Mouse (Mus musculus) small intestine, adult 2 months (tissue): ENCODE measurements around the gene Wdr24. TPM values are rescaled to one million over a fixed set of nuclear protein-coding genes. Genes with fewer than 3 reads are reported as not detected.

Source experiments
- H3K27ac ChIP-seq: fragments of 200-500 bp; 2 replicates; pipeline ENCODE4 v1.5.1; 2012; ENCODE audit warnings: low read depth, low read length, control low read depth, inconsistent platforms; ENCODE audit not compliant: insufficient read depth
- H3K27me3 ChIP-seq: fragments of 200-500 bp; 2 replicates; pipeline ENCODE4 v1.6.1; 2012; ENCODE audit warnings: mild to moderate bottlenecking, moderate library complexity, low read length, inconsistent platforms; ENCODE audit not compliant: control insufficient read depth, insufficient read depth
- H3K36me3 ChIP-seq: fragments of 200-500 bp; 2 replicates; pipeline ENCODE4 v1.6.1; 2012; ENCODE audit warnings: mild to moderate bottlenecking, low read length, control low read depth, inconsistent platforms; ENCODE audit not compliant: control insufficient read depth, insufficient read depth
- H3K4me1 ChIP-seq: fragments of 200-500 bp; 2 replicates; pipeline ENCODE4 v1.6.1; 2012; ENCODE audit warnings: low read length, inconsistent platforms, mixed read lengths; ENCODE audit not compliant: control insufficient read depth, insufficient read depth, insufficient read length
- H3K4me3 ChIP-seq: fragments of 200-500 bp; 2 replicates; pipeline ENCODE4 v1.5.1; 2012; ENCODE audit warnings: low read depth, mild to moderate bottlenecking, control low read depth, inconsistent platforms, low read length, moderate library complexity
- CTCF ChIP-seq: fragments of 200-500 bp; IDR thresholded peaks from 2 replicates; pipeline ENCODE4 v1.5.1; 2012; ENCODE audit warnings: low read depth, mild to moderate bottlenecking, control low read depth, inconsistent platforms, low read length, moderate library complexity, mixed read lengths; ENCODE audit not compliant: insufficient replicate concordance, insufficient read length; ENCODE audit errors: extremely low read depth
- POLR2A ChIP-seq: fragments of 200-500 bp; IDR thresholded peaks from 2 replicates; pipeline ENCODE4 v1.6.1; 2012; ENCODE audit warnings: low read depth, mild to moderate bottlenecking, control low read depth, inconsistent platforms, low read length, moderate library complexity
- WGBS: fragments of 180-500 bp; shearing (Covaris S2); methylation state at CpG from one replicate; pipeline ENCODE4 v1.1.7; 2018; 5-methylcytosine and 5-hydroxymethylcytosine counted together
- polyA plus RNA-seq: library from polyadenylated mRNA; depleted of rRNA; stranded (reverse); fragments of >200 nt; gene quantifications from 2 replicates; pipeline ENCODE4 v1.2.3, GENCODE M21; 2012

The Wdr24 gene
- polyA plus RNA-seq, 1 experiment, result 40.0 TPM

GRCm38 (mm10) chr17:25864311-25864710, 40.9 kb downstream of the Wdr24 start:
- Histone ChIP-seq H3K36me3 (no peaks in the 10 kb centered on the region), H3K27me3 (no peaks in the 10 kb centered on the region), H3K4me1 (peaks cover 45% of the 10 kb centered on the region), H3K27ac (peak overlapping the region; percentile 44), H3K4me3 (no peak overlapping the region)
- no peak for TF ChIP-seq POLR2A
- 77% methylated on average over 14 of the region's 14 CpGs for WGBS

- Histone ChIP-seq H3K36me3 (no peaks in the 10 kb centered on the region), H3K27me3 (no peaks in the 10 kb centered on the region), H3K4me1 (peaks cover 45% of the 10 kb centered on the region), H3K27ac (peak overlapping the region; percentile 44; the same call in 1 of the 2 replicates), H3K4me3 (peak overlapping the region; percentile 39)
- TF ChIP-seq CTCF (no peak), POLR2A (peak; percentile 26; the same call in 1 of the 2 replicates)
- WGBS, result 43% methylated on average over 11 of the region's 11 CpGs
Measured at GRCm38 (mm10) chr17:25865288-25865687, 41.9 kb downstream of the Wdr24 start.

- TF ChIP-seq CTCF (no peak), POLR2A (no peak)
- no peak overlapping the region for H3K27ac ChIP-seq
- WGBS, result 74% methylated on average over 3 of the region's 3 CpGs
- peaks cover 39% of the 10 kb centered on the region for H3K4me1 ChIP-seq
- no peaks in the 10 kb centered on the region for H3K36me3 ChIP-seq
- H3K27me3 ChIP-seq, result no peaks in the 10 kb centered on the region
- H3K4me3 ChIP-seq, result no peak overlapping the region
Measured at GRCm38 (mm10) chr17:25866172-25866571, 42.7 kb downstream of the Wdr24 start.

GRCm38 (mm10) chr17:25867509-25867835, 44.0 kb downstream of the Wdr24 start:
- 7% methylated on average over 7 of the region's 7 CpGs for WGBS
- peak overlapping the region; percentile 90 for H3K4me3 ChIP-seq
- no peaks in the 10 kb centered on the region for H3K36me3 ChIP-seq
- H3K4me1 ChIP-seq, result peaks cover 34% of the 10 kb centered on the region
- H3K27me3 ChIP-seq, result no peaks in the 10 kb centered on the region
- TF ChIP-seq POLR2A (no peak), CTCF (no peak)
- H3K27ac ChIP-seq, result peak overlapping the region; percentile 64

GRCm38 (mm10) chr17:25867836-25868600, 44.6 kb downstream of the Wdr24 start:
- Histone ChIP-seq H3K36me3 (no peaks in the 10 kb centered on the region), H3K27me3 (no peaks in the 10 kb centered on the region), H3K4me3 (peak overlapping the region; percentile 90), H3K4me1 (peaks cover 34% of the 10 kb centered on the region), H3K27ac (peak overlapping the region; percentile 64)
- TF ChIP-seq CTCF (no peak), POLR2A (no peak)
- 1% methylated on average over 42 of the region's 42 CpGs for WGBS

- Histone ChIP-seq H3K4me3 (peak within 1 kb of the TSS; percentile 90), H3K4me1 (peaks cover 31% of the 10 kb centered on the region), H3K27me3 (no peaks in the 10 kb centered on the region), H3K36me3 (no peaks in the 10 kb centered on the region), H3K27ac (peak within 1 kb of the TSS; percentile 64)
- TF ChIP-seq POLR2A, result peak; percentile 68
- no peak for TF ChIP-seq CTCF
- WGBS, result under 1% methylated on average over 24 of the region's 24 CpGs
Measured at GRCm38 (mm10) chr17:25868601-25869191, 45.3 kb downstream of the Wdr24 start, which contains the start of gene Mcrip2. Mcrip2 (minus strand) TSS chr17:25868764.

GRCm38 (mm10) chr17:25869498-25869897, 46.1 kb downstream of the Wdr24 start:
- 86% methylated on average over 8 of the region's 8 CpGs for WGBS
- no peak for TF ChIP-seq CTCF
- TF ChIP-seq POLR2A, result no peak

More at GRCm38 (mm10) chr17:25869498-25869897, 46.1 kb downstream of the Wdr24 start:
- Histone ChIP-seq H3K36me3 (no peaks in the 10 kb centered on the region), H3K4me3 (no peak overlapping the region), H3K27ac (no peak overlapping the region), H3K4me1 (peaks cover 25% of the 10 kb centered on the region), H3K27me3 (no peaks in the 10 kb centered on the region)
